Mouse (Mus musculus) embryonic stem cell, embryonic (primary cell): ENCODE measurements around the gene Apobec2.

Experiments
- CTCF ChIA-PET, 4 experiments: fragments of 300-600 bp in 2 of 4; fragments of 350-600 bp in 2 of 4; sonication (Branson Sonifier 250); formaldehyde crosslinking; loops; one replicate each; lab custom pipeline; 2022; ENCODE audit warnings: inconsistent platforms in 2 of 4; lab: Charles Lee
- POLR2A ChIA-PET, 4 experiments: fragments of 300-600 bp in 2 of 4; fragments of 350-600 bp in 2 of 4; sonication (Branson Sonifier 250); formaldehyde crosslinking; loops; one replicate each; lab custom pipeline; 2022; ENCODE audit warnings: antibody characterized with exemption in 4 of 4, inconsistent platforms in 1 of 4; lab: Charles Lee

Gene Apobec2

GRCm38 (mm10) chr17:48407154-48407553 is 25.6 kb downstream of the Apobec2 start:
- ChIA-PET CTCF (no interaction called here), POLR2A (interaction anchor here in 3 of 4 experiments (0.6 to 3.1 kb wide), 9 partner anchors 8 to 204 kb away, joined by 3 to 13 read pairs (median 5); partner anchors contain the start of gene Unc5cl (in 1 of the 3))

GRCm38 (mm10) chr17:48404706-48405105 is 28.0 kb downstream of the Apobec2 start:
- POLR2A ChIA-PET = interaction anchor here in 1 of 4 experiments (0.5 kb wide), 1 partner anchor 38 kb away, joined by 7 read pairs; no protein-coding TSS in a partner anchor
- CTCF ChIA-PET = no interaction called here

GRCm38 (mm10) chr17:48403848-48404247 is 28.9 kb downstream of the Apobec2 start:
- POLR2A ChIA-PET = no interaction called here
- CTCF ChIA-PET = no interaction called here

- POLR2A ChIA-PET = no interaction called here
- CTCF ChIA-PET = no interaction called here
These were observed 30.0 kb downstream of the Apobec2 start for GRCm38 (mm10) chr17:48402751-48403150.

GRCm38 (mm10) chr17:48401710-48402109 is 31.0 kb downstream of the Apobec2 start:
- ChIA-PET POLR2A (interaction anchor here in 1 of 4 experiments (1.1 kb wide), 1 partner anchor 9 kb away, joined by 3 read pairs; no protein-coding TSS in a partner anchor), CTCF (no interaction called here)

- ChIA-PET CTCF (no interaction called here), POLR2A (interaction anchor here in 2 of 4 experiments (0.6 to 1.5 kb wide), 2 partner anchors 9 to 20 kb away, joined by 4 read pairs; no protein-coding TSS in a partner anchor)
These were observed 40.1 kb downstream of the Apobec2 start for GRCm38 (mm10) chr17:48392616-48393015.

- POLR2A ChIA-PET = interaction anchor here in 2 of 4 experiments (1.0 to 1.5 kb wide), 4 partner anchors 17 to 46 kb away, joined by 3 to 4 read pairs (median 4); partner anchors contain the start of genes Nfya (in 1 of the 2) and Oard1 (in 1 of the 2)
These were observed 41.3 kb downstream of the Apobec2 start for GRCm38 (mm10) chr17:48391446-48391845.

GRCm38 (mm10) chr17:48389442-48389841 is 43.3 kb downstream of the Apobec2 start:
- ChIA-PET CTCF (no interaction called here), POLR2A (no interaction called here)

More at GRCm38 (mm10) chr17:48391446-48391845, 41.3 kb downstream of the Apobec2 start:
- CTCF ChIA-PET = interaction anchor here in 2 of 4 experiments (0.8 to 0.9 kb wide), 2 partner anchors 13 to 359 kb away, joined by 3 to 4 read pairs; no protein-coding TSS in a partner anchor

GRCm38 (mm10) chr17:48388666-48389065 is 44.1 kb downstream of the Apobec2 start:
- ChIA-PET CTCF (interaction anchor here in 1 of 4 experiments (0.5 kb wide), 1 partner anchor 257 kb away, joined by 4 read pairs; no protein-coding TSS in a partner anchor), POLR2A (interaction anchor here in 1 of 4 experiments (1.1 kb wide), 1 partner anchor 20 kb away, joined by 3 read pairs; no protein-coding TSS in a partner anchor)

- POLR2A ChIA-PET = interaction anchor here in 1 of 4 experiments (1.0 kb wide), 1 partner anchor 57 kb away, joined by 4 read pairs; no protein-coding TSS in a partner anchor
- CTCF ChIA-PET = no interaction called here
These were observed 46.8 kb downstream of the Apobec2 start for GRCm38 (mm10) chr17:48385786-48386461.

GRCm38 (mm10) chr17:48379050-48379449 is 53.7 kb downstream of the Apobec2 start:
- POLR2A ChIA-PET = no interaction called here
- CTCF ChIA-PET = interaction anchor here in 1 of 4 experiments (1.0 kb wide), 1 partner anchor 88 kb away, joined by 3 read pairs; no protein-coding TSS in a partner anchor

- ChIA-PET POLR2A (no interaction called here), CTCF (no interaction called here)
These were observed 56.6 kb downstream of the Apobec2 start for GRCm38 (mm10) chr17:48376102-48376501.

GRCm38 (mm10) chr17:48372987-48373386 is 59.7 kb downstream of the Apobec2 start:
- ChIA-PET CTCF (no interaction called here), POLR2A (interaction anchor here in 1 of 4 experiments (0.6 to 1.7 kb wide), 2 partner anchors 19 to 143 kb away, joined by 3 to 4 read pairs; no protein-coding TSS in a partner anchor)

- ChIA-PET POLR2A (interaction anchor here in 1 of 4 experiments (1.7 kb wide), 1 partner anchor 21 kb away, joined by 4 read pairs; no protein-coding TSS in a partner anchor), CTCF (no interaction called here)
These were observed 61.1 kb downstream of the Apobec2 start for GRCm38 (mm10) chr17:48371621-48372020.
